Comparison of ENCODE assay signal across 8 mouse cellular contexts in the genomic region with DNA sequence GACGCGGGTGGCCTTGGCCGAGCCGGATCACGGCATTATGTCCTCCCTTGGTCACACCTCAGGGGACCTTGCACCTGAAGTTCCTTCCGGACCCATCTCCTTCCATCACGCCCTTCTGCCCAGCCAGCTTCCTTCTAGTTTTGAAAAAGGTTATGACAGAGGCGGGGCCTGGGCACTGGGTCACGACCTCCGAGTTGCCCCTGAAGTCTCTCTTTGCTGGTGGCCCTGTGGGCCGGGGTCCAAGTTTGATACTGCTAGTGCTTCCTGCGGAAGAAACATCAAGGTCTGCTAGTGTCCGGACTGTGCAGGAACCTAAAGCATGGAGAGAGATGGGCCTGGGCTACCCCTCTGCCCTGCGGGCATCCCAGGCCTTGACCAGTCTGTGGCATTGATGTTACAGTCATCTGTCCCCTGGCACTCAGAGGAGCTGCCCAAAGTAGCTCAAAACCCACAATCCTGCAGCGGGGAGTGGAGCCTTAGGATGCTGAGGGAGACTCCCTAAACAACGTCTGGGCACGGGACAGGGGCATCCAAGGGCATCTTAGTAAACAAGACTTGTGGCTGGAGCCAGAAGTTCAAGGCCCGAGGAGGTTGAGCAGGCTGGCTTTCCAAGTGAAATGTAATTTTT. TPM values are rescaled to one million over a fixed set of nuclear protein-coding genes. Genes with fewer than 3 reads are reported as not detected.
DNase-seq lines count a peak whose midpoint lies in the region; ATAC-seq lines count a peak whose summit lies in the region.
"Had no signal": no experiment of that assay in that cellular context is flagged by ENCODE, and none has a peak within 500 bp of the region (broad histone marks: within the 10 kb centered on the region; RNA-seq: fewer than 3 reads in every experiment).

No protein-coding gene starts in this region.

- no peak overlapping the region for H3K27ac ChIP-seq in lung, embryonic 15.5 days
- peak overlapping the region; percentile 32; the same call in 1 of the 2 replicates for H3K27ac ChIP-seq in forebrain, embryonic 15.5 days (replicated peaks)
- no peak overlapping the region for H3K27ac ChIP-seq in liver, embryonic 12.5 days
- no peak overlapping the region for H3K27ac ChIP-seq in stomach, embryonic 15.5 days

- H3K27me3 ChIP-seq in lung, embryonic 15.5 days = peaks cover 29% of the 10 kb centered on the region
- no peaks in the 10 kb centered on the region for H3K27me3 ChIP-seq in forebrain, embryonic 15.5 days
- peaks cover 70% of the 10 kb centered on the region for H3K27me3 ChIP-seq in liver, embryonic 12.5 days (replicated peaks)
- peaks cover 15% of the 10 kb centered on the region; the same call in 1 of the 2 replicates for H3K27me3 ChIP-seq in stomach, embryonic 15.5 days (replicated peaks)

- ATAC-seq in lung, embryonic 15.5 days (ENCODE audit: borderline replicate concordance, extremely low read depth, low FRiP score, low TSS enrichment) = no peak; the same call in 1 of the 2 replicates
- no peak for ATAC-seq in forebrain, embryonic 15.5 days (replicated peaks)
- no peak for ATAC-seq in liver, embryonic 12.5 days
- no peak; the same call in 1 of the 2 replicates for ATAC-seq in stomach, embryonic 15.5 days (ENCODE audit: insufficient read depth, low FRiP score, low read depth)

- H3K4me1 ChIP-seq in lung, embryonic 15.5 days = peaks cover 16% of the 10 kb centered on the region
- H3K4me1 ChIP-seq in forebrain, embryonic 15.5 days = peaks cover 19% of the 10 kb centered on the region
- peaks cover 17% of the 10 kb centered on the region for H3K4me1 ChIP-seq in liver, embryonic 12.5 days
- peaks cover 18% of the 10 kb centered on the region for H3K4me1 ChIP-seq in stomach, embryonic 15.5 days

- peak overlapping the region; percentile 98 for H3K4me2 ChIP-seq in lung, embryonic 15.5 days
- H3K4me2 ChIP-seq in forebrain, embryonic 15.5 days (replicated peaks) = peak overlapping the region; percentile 89
- peak overlapping the region; percentile 83 for H3K4me2 ChIP-seq in liver, embryonic 12.5 days
- peak overlapping the region; percentile 99 for H3K4me2 ChIP-seq in stomach, embryonic 15.5 days

- DNase-seq in lung, adult 18-20 months = no peak
- DNase-seq in frontal cortex, postnatal 14 days (ENCODE audit: low spot score in 2 of 2) = no peak
- no peak for DNase-seq in testis, postnatal 10 days (ENCODE audit: low spot score)
- DNase-seq: layer of hippocampus, postnatal 36 days had no signal

- H3K9ac ChIP-seq in lung, embryonic 15.5 days = peak overlapping the region; percentile 40; the same call in 1 of the 2 replicates
- peak overlapping the region; percentile 98 for H3K9ac ChIP-seq in forebrain, embryonic 15.5 days (replicated peaks)
- no peak overlapping the region for H3K9ac ChIP-seq in liver, embryonic 12.5 days
- H3K9ac ChIP-seq in stomach, embryonic 15.5 days = peak overlapping the region; percentile 58

- no peaks in the 10 kb centered on the region for H3K9me3 ChIP-seq in lung, embryonic 15.5 days
- H3K9me3 ChIP-seq in forebrain, embryonic 15.5 days = no peaks in the 10 kb centered on the region
- no peaks in the 10 kb centered on the region for H3K9me3 ChIP-seq in liver, embryonic 12.5 days (replicated peaks)
- no peaks in the 10 kb centered on the region for H3K9me3 ChIP-seq in stomach, embryonic 15.5 days

- no peaks in the 10 kb centered on the region for H3K36me3 ChIP-seq in lung, embryonic 15.5 days
- H3K36me3 ChIP-seq in forebrain, embryonic 15.5 days = peaks cover 14% of the 10 kb centered on the region
- no peaks in the 10 kb centered on the region for H3K36me3 ChIP-seq in liver, embryonic 12.5 days
- no peaks in the 10 kb centered on the region for H3K36me3 ChIP-seq in stomach, embryonic 15.5 days

- H3K4me3 ChIP-seq in lung, embryonic 15.5 days = peak overlapping the region; percentile 57
- H3K4me3 ChIP-seq in forebrain, embryonic 15.5 days = peak overlapping the region; percentile 92
- peak overlapping the region; percentile 57 for H3K4me3 ChIP-seq in liver, embryonic 12.5 days
- H3K4me3 ChIP-seq in stomach, embryonic 15.5 days (replicated peaks) = peak overlapping the region; percentile 58

- WGBS in lung, embryonic 15.5 days = 15% methylated on average over 18 of the region's 18 CpGs
- WGBS in forebrain, embryonic 15.5 days = 17% methylated on average over 18 of the region's 18 CpGs
- WGBS in liver, embryonic 12.5 days (ENCODE audit: insufficient replicate concordance) = 26% methylated on average over 18 of the region's 18 CpGs
- WGBS in stomach, embryonic 15.5 days = 19% methylated on average over 18 of the region's 18 CpGs

RNA-seq across cellular contexts. Expression of a gene that starts 10.3 kb away (rescaled TPM):
- polyA plus RNA-seq in lung, embryonic 15.5 days (2015; fragmentation: Nextera tagmentation; extraction: Ambion mirVana) = 6.0 and 6.1 TPM in 2 replicates
- polyA plus RNA-seq in forebrain, embryonic 15.5 days (2015; fragmentation: Nextera tagmentation; extraction: Ambion mirVana) = 82.8 and 85.4 TPM in 2 replicates
- 0.38 and 0.72 TPM in 2 replicates for polyA plus RNA-seq in liver, embryonic 12.5 days (2016; fragmentation: Nextera tagmentation; extraction: Ambion mirVana)
- 7.2 and 7.4 TPM in 2 replicates for polyA plus RNA-seq in stomach, embryonic 15.5 days (2015; fragmentation: Nextera tagmentation; extraction: Ambion mirVana)

Comparison
In these comparisons a context has a peak if more than half of its experiments do, and no peak if none do; other contexts are left out.
1. RNA of a gene that starts 10.3 kb away (polyA plus RNA-seq): 82.8 to 85.4 TPM in forebrain, embryonic 15.5 days; 7.2 to 7.4 TPM in stomach, embryonic 15.5 days, 6.0 to 6.1 TPM in lung, embryonic 15.5 days and 0.38 to 0.72 TPM in liver, embryonic 12.5 days; every median in the first group is over 10 times any median in the second.
2. Peak in every context shown above with its lines, with median percentiles within 50 percentile points of each other: H3K4me2 ChIP-seq and H3K4me3 ChIP-seq.